Mouse (Mus musculus): Measurements from ENCODE around the gene Aebp2. TPM values are rescaled to one million over a fixed set of nuclear protein-coding genes. Genes with fewer than 3 reads are reported as not detected.
"Not testable (repeated sequence)": the region's sequence is repeated elsewhere in the genome, so short reads cannot be mapped to it uniquely, and the experiment has no call there.

Gene Aebp2
- total RNA-seq, 2 experiments from 2014 or later, result 14.3 to 22.5 TPM

- ATAC-seq (replicated peaks; ENCODE audit: low FRiP score, poor library complexity, severe bottlenecking), result no peak
Measured at GRCm38 (mm10) chr6:140642655-140643054, 20.2 kb downstream of the Aebp2 start.

GRCm38 (mm10) chr6:140645931-140646330 is 23.5 kb downstream of the Aebp2 start:
- no peak for ATAC-seq (replicated peaks; ENCODE audit: low FRiP score, poor library complexity, severe bottlenecking)

GRCm38 (mm10) chr6:140646892-140647291 is 24.4 kb downstream of the Aebp2 start:
- ATAC-seq (replicated peaks; ENCODE audit: low FRiP score, poor library complexity, severe bottlenecking), result no peak

- ATAC-seq (replicated peaks; ENCODE audit: low FRiP score, poor library complexity, severe bottlenecking), result no peak
Measured at GRCm38 (mm10) chr6:140649812-140650211, 27.3 kb downstream of the Aebp2 start.

GRCm38 (mm10) chr6:140651923-140652322 is 29.5 kb downstream of the Aebp2 start:
- ATAC-seq (replicated peaks; ENCODE audit: low FRiP score, poor library complexity, severe bottlenecking), result no peak

- no peak for ATAC-seq (replicated peaks; ENCODE audit: low FRiP score, poor library complexity, severe bottlenecking)
Measured at GRCm38 (mm10) chr6:140655451-140655850, 33.0 kb downstream of the Aebp2 start.

DNA sequence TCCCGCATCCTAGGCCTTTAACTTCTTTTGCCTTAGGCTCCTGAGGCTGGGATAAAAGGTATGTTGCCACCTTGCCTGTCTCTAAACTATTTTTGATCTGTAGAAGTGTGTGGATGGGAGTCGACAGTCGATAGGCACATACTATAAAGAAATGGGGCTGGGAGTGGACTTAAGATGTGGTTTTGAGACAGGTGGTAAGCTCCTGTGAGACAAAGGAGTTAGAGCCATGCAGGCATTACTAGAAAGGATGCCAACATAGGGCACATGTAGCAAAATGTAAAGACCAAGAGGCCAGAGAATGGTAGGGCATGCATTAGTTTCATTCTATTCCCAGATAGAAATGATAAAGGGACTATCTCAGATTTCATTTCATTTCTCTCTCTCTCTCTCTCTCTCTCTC is 34.5 kb downstream of the Aebp2 start:
- no peak for ATAC-seq (replicated peaks; ENCODE audit: low FRiP score, poor library complexity, severe bottlenecking)

DNA sequence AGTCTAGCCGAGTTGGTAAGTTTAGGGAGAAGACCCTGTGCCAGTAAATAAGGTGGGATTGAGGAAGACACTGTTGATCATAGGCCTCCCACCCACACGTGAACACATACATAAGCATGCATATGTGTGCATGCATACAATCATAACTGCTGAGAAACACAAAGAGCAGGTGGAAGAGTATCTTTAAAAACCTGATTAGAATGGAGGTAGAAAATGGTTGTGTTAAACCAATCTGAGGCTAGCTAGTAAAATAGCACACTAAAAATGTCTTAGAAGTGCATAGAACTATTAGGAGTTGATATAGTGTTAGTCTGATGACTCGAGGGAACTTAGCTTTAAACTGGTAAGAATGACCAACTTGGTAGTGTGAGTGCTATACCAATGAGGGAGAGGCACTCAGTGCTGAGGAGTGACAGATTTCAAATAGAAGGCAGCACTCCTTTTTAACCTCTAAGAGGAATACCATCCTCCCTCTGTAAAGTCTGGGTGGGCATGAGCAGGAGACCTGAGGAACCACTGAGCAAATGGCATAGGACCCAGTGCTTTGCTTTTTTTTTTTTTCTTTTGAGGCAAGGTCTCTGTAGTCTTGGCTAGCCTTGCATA is 35.6 kb downstream of the Aebp2 start:
- ATAC-seq (replicated peaks; ENCODE audit: low FRiP score, poor library complexity, severe bottlenecking), result no peak

DNA sequence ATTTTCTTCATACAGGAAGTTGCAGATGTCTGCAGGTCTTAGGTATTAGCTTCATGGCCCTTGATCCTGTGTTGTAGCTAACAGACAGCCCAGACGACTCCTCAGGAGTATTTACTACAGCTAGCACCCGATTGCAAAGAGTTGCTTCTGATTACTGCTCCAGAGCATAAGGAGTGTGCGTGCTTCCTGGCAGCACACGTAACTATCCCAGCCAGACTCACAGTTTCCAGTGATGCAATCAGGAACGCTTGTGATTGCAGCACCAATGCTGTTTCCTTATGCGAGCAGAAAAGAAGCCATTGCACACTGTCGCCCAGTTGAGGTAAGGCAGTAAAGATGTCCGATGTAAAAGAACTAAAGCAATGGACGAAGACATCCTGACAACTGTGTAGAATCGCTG is 38.6 kb downstream of the Aebp2 start:
- ATAC-seq (replicated peaks; ENCODE audit: low FRiP score, poor library complexity, severe bottlenecking), result no peak

- no peak for ATAC-seq (replicated peaks; ENCODE audit: low FRiP score, poor library complexity, severe bottlenecking)
Measured at GRCm38 (mm10) chr6:140661777-140662176, 39.3 kb downstream of the Aebp2 start.

DNA sequence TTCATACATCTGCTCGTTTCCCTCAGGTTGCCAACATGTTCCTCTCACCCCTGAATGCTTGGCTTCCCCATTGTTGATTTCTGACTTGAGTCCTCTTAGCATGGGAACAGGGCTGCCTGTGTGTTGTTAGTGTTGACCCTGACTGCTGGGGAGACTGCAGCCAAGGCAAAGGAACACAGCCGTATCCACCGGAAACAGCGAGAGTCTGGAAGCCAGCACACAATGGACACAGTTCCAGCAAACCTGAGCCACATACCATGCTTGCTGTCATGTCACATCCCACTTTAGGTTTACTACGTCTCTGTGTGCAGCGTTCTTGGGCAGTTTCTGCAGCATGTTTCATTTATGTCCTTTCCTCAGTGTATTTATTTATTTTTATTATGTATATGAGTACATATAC is 39.8 kb downstream of the Aebp2 start:
- ATAC-seq (replicated peaks; ENCODE audit: low FRiP score, poor library complexity, severe bottlenecking), result no peak

DNA sequence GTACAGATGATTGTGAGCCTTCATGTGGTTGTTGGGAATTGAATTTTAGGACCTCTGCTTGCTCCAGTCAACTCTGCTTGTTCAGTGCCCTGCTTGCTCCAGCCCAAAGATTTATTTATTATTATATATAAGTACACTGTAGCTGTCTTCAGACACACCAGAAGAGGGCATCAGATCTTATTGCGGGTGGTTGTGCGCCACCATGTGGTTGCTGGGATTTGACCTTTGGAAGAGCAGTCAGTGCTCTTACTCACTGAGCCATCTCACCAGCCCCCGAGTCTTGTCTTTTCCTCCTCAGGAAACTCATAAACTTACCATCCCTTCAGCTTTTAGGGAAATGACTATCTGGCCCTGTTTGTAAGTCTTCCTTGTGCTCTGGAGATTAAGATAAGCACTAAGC is 40.2 kb downstream of the Aebp2 start:
- ATAC-seq (replicated peaks; ENCODE audit: low FRiP score, poor library complexity, severe bottlenecking), result not testable (repeated sequence)

DNA sequence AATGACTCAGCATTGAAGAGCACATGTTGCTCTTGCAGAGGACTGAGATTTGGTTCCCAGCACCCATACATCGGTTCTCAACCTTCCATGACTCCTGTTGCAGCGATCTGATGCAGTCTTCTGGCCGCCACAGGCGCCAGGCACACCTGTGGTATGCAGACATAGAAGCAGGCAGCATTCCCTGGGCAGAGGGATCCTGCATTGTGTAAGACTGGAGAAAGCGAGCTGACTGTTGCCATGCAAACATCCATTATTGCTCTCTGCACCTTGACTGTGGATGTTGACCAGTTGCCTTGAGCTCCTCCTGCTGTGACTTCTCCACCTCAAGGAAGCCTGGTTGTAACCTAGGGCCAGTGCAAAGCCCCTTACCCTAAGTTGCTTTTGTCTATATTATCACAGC is 42.1 kb downstream of the Aebp2 start:
- no peak for ATAC-seq (replicated peaks; ENCODE audit: low FRiP score, poor library complexity, severe bottlenecking)

DNA sequence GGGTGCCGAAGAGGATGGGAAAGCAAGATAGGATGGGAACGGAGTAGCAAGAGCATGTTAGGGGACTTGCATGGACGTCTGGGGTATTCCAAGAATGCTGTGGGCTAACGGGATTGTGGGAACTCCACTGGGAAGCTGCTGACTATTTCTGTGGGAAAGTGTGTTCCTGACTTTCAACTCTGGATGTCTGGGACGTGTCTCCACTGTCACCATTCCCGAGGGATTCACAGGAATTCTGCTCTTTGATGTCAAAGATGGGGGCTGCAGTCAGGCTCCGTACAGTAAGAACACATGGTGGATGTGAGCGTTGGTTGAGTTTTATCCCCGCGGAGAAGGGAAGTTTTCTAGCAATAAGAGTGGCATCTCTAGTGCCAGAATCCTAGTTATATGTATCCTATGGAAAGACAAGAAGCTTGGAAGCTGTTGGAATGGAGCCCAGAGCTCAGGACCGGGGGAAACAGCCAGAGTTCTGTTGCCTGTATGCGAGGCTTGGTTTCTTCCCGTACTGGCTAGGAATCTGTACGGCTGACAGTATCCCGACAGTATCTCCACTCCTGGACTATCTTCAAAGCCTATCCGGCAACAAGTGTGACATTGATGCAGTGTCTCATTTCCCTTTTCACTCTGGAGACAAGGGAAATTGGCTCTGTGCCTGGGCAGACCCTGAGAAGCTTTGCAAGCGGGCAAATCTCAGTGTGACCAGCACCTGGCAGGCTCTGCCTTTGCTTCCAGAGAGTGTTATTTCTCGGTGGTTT is 44.2 kb downstream of the Aebp2 start:
- ATAC-seq (replicated peaks; ENCODE audit: low FRiP score, poor library complexity, severe bottlenecking), result no peak

GRCm38 (mm10) chr6:140667289-140667906 is 44.9 kb downstream of the Aebp2 start:
- ATAC-seq (replicated peaks; ENCODE audit: low FRiP score, poor library complexity, severe bottlenecking), result no peak

DNA sequence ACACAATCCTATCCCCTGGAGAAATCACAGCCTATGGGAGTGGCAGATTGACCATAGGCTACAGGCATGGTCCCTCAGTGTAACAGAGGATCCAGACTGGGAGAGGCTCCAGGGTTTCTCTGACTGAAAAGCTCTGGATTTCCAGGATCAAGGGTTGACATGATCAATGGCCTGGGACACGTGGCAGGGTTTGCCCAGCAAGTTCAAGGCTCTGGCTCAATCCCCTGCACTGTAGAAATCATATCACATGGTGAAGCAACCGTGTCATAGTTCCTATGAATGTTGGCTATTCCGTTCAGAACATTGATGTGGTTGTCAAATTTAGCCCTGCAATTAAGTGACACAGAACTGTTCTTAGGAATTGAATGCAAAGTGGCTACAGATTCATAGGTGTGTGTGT is 52.0 kb downstream of the Aebp2 start:
- ATAC-seq (replicated peaks; ENCODE audit: low FRiP score, poor library complexity, severe bottlenecking), result no peak

- no peak for ATAC-seq (replicated peaks; ENCODE audit: low FRiP score, poor library complexity, severe bottlenecking)
Measured at GRCm38 (mm10) chr6:140676094-140676493, 53.6 kb downstream of the Aebp2 start.

DNA sequence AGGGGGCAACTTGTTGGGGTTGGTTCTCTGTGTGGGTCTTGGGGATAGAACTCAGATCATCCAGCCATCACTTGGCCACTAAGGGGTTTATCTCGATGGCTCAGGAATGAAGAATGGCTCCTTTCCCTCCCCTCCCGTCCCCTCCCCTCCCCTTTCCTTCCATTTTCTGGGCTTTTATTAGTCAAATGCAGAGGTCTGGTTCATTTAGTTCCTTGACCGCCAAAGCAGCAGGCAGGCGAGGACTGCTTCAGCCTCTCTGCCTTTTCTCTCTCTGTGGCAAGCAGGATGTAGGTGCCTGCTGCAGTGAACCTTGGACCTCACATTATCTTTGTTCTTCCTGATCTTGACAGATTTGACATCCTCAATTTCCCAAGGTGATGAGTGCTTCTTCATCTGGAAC is 54.6 kb downstream of the Aebp2 start:
- ATAC-seq (replicated peaks; ENCODE audit: low FRiP score, poor library complexity, severe bottlenecking), result no peak

DNA sequence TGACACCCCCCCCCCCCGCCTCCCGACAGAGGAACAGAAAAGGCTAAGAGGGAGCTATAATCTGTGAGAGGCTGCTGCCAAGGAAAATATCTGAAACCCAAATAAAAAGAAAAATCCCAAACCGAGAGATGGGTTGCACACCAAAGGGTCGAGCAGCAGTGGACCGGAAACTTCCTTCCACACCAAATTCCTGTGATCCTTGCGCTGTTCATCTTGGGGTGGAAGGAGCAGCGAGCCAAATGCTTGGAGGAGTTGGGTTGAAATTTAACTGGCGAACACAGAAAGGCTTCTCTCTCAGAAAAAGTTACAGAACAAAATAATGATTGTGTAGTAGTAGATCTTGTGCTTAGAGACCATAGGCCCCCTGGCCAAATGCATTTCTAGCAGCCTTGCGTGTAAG is 55.5 kb downstream of the Aebp2 start:
- ATAC-seq (replicated peaks; ENCODE audit: low FRiP score, poor library complexity, severe bottlenecking), result no peak

DNA sequence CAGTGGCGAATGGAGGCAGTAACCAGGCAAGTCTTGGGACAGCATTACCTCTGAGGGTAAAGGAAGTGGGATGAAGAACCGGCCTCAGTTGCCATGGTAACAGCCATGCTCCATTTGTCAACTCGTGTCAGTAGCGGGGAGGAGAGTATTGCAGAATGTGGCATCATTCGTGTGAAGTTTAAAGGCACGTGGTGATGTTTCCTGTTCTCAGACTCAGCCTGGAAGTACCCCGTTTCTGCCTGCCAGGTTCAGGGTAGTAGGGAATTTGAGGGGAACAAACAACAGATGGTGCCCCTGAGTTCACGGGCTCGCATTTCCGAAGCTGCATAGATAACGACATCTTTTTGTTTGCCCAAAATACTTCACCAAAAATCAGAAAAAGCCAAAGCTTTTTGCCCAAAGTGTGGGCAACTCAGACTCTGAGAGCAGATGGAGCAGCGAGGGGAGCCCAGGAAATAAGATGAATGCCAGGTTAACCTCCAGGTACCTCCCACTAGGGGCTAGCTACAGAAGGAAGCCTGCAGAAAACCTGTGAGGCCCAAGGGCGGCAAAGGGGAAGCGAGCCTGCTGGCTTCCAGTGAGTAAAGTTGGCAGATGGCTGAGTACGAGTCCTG is 56.3 kb downstream of the Aebp2 start:
- no peak for ATAC-seq (replicated peaks; ENCODE audit: low FRiP score, poor library complexity, severe bottlenecking)

DNA sequence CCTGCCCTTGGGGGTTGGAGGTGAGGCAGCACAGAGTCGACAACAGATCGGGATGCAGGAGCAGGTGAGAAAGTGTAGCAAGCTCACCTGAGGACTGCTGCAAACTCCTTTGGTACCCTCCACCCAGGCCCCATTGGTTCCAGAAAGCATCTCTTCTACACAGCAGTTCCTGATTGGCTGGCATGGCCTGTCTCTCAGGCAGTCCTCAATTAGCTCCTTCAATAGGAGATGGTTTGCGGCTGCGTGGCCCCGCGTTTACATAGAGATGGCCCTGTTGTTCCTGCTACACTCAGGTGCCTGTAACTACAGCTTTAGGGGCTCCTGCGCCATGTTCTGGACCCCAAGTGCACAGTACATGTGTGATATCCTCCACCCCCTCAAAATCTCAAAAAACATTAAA is 58.2 kb downstream of the Aebp2 start:
- no peak for ATAC-seq (replicated peaks; ENCODE audit: low FRiP score, poor library complexity, severe bottlenecking)

All from erythroid progenitor cell, adult 5-6 weeks (primary cell).